Mouse (Mus musculus) gastrocnemius, postnatal 4 days (tissue): ENCODE measurements around the gene Uvrag. TPM values are rescaled to one million over a fixed set of nuclear protein-coding genes. Genes with fewer than 3 reads are reported as not detected.

ENCODE experiments used
- DNase-seq, 2 experiments: peaks; one replicate each; pipeline ENCODE4 v3.0.0; 2021 to 2022; ENCODE audit warnings: low spot score in 2 of 2, mixed read lengths in 2 of 2
- total RNA-seq, 2 experiments: library from RNA; stranded (reverse); gene quantifications; 2 replicates each; pipeline ENCODE4 v1.2.3; 2021

Gene Uvrag
- total RNA-seq, 2 experiments from 2014 or later = 28.9 to 30.4 TPM

GRCm38 (mm10) chr7:98857094-98857493 lies 283.8 kb downstream of the Uvrag start:
- DNase-seq = no peak

GRCm38 (mm10) chr7:98856128-98856527 lies 284.8 kb downstream of the Uvrag start:
- no peak for DNase-seq

GRCm38 (mm10) chr7:98855388-98855787 lies 285.6 kb downstream of the Uvrag start:
- no peak for DNase-seq

- DNase-seq = no peak
These were observed 287.1 kb downstream of the Uvrag start for GRCm38 (mm10) chr7:98853806-98854205.

- DNase-seq = no peak
These were observed 287.8 kb downstream of the Uvrag start for GRCm38 (mm10) chr7:98852950-98853650.

GRCm38 (mm10) chr7:98851220-98851619 lies 289.7 kb downstream of the Uvrag start:
- no peak for DNase-seq

- no peak for DNase-seq
These were observed 290.6 kb downstream of the Uvrag start for GRCm38 (mm10) chr7:98850388-98850787.

GRCm38 (mm10) chr7:98848899-98849640 lies 291.9 kb downstream of the Uvrag start:
- no peak for DNase-seq

GRCm38 (mm10) chr7:98843649-98844048 lies 297.3 kb downstream of the Uvrag start:
- no peak for DNase-seq

- no peak for DNase-seq
These were observed 297.9 kb downstream of the Uvrag start for GRCm38 (mm10) chr7:98842997-98843396.

GRCm38 (mm10) chr7:98841802-98842201 lies 299.1 kb downstream of the Uvrag start:
- DNase-seq = no peak

- DNase-seq = no peak
These were observed 300.2 kb downstream of the Uvrag start for GRCm38 (mm10) chr7:98840771-98841170.

GRCm38 (mm10) chr7:98839312-98839711 lies 301.6 kb downstream of the Uvrag start:
- no peak for DNase-seq

- DNase-seq = peak in 1 of 2 experiments; percentile 64
These were observed 302.2 kb downstream of the Uvrag start for GRCm38 (mm10) chr7:98838729-98839141.

- peak; percentile 75 to 88 for DNase-seq
These were observed 303.0 kb downstream of the Uvrag start for GRCm38 (mm10) chr7:98837901-98838300.

GRCm38 (mm10) chr7:98836646-98837045 lies 304.3 kb downstream of the Uvrag start:
- DNase-seq = peak; percentile 61 to 82

- DNase-seq = peak in 1 of 2 experiments; percentile 44
These were observed 305.2 kb downstream of the Uvrag start for GRCm38 (mm10) chr7:98835519-98836441.
